Mouse (Mus musculus) kidney, adult 2 months (tissue): ENCODE measurements around the gene Mgmt.

ENCODE experiments used
- CTCF ChIP-seq: fragments of 200-500 bp; conservative IDR thresholded peaks from 2 replicates; pipeline ENCODE4 v1.5.1; 2011; ENCODE audit warnings: low read depth, mild to moderate bottlenecking, control low read depth, low read length, moderate library complexity, mixed read lengths; ENCODE audit not compliant: insufficient read depth, insufficient read length
- POLR2A ChIP-seq: fragments of 200-500 bp; IDR thresholded peaks from one replicate; pipeline ENCODE4 v1.6.1; 2011; ENCODE audit warnings: low read depth, low read length, control low read depth

DNA sequence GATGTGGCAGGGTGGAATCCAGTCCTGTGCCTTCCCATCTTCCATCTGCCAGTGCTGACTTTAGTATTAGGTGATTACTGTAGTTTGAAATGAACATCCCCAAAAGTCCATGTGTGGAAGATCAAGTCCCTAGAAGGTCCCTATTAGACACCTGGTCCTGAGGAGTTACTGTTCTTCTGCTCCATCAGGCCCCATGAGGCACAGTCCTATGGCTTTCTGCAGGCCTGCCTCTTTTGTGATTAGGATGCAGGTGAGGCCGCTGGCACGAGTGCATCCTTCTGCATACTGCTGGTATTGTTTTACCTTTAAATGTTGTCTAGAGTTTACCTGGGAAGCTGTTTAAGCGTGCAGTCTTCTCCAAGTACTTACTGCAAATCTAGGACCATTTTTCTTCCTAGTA is 21.6 kb downstream of the Mgmt start:
- TF ChIP-seq CTCF (no peak), POLR2A (no peak)
